Mouse (Mus musculus): ENCODE measurements around the gene Ovol2. TPM values are rescaled to one million over a fixed set of nuclear protein-coding genes. Genes with fewer than 3 reads are reported as not detected.
"Not testable (repeated sequence)": the region's sequence is repeated elsewhere in the genome, so short reads cannot be mapped to it uniquely, and the experiment has no call there.

Gene Ovol2
- total RNA-seq, 1 experiment, result 1.8 TPM

DNA sequence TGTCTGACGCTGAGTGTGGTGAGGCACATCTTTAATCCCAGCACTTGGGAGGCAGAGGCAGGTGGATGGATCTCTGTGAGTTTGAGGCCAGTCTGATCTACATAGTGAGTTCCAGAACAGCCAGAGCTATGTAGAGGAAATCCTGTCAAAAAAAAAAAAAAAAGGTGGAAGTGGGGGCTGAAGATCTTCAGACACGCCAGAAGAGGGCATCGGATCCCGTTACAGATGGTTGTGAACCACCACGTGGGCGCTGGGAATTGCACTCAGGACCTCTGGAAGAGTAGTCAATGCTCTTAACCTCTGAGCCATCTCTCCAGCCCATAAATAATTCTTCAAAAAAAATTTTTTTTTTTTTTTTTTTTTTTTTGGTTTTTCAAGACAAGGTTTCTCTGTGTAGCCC lies 6.2 kb upstream of the Ovol2 start:
- H3K9me3 ChIP-seq (ENCODE audit: control insufficient read depth, insufficient read depth, low read depth, low read length); DNase-seq (ENCODE audit: low read depth, low spot score); H3K4me3 ChIP-seq (ENCODE audit: insufficient read depth in 1 of 2, low read depth in 1 of 2, low read length in 2 of 2, poor library complexity in 1 of 2, severe bottlenecking in 1 of 2); H3K27ac ChIP-seq (ENCODE audit: insufficient read depth, low read depth, low read length, poor library complexity, severe bottlenecking); H3K36me3 ChIP-seq (ENCODE audit: control insufficient read depth, insufficient read depth, low read length, poor library complexity, severe bottlenecking); H3K4me1 ChIP-seq (ENCODE audit: control insufficient read depth in 2 of 2, insufficient read depth in 2 of 2, low read length in 2 of 2, poor library complexity in 1 of 2); H3K9ac ChIP-seq (ENCODE audit: insufficient read depth, low read depth, low read length, poor library complexity, severe bottlenecking); in situ Hi-C loops (cut with MboI; ENCODE audit: low sequenced_read_pairs in 2 of 2, unreplicated experiment in 2 of 2): not testable (repeated sequence)
- TF ChIP-seq ZNF384 (IDR thresholded peaks at IDR 0.05; ENCODE audit: low read depth, low read length), result peak; percentile 76

- DNase-seq (ENCODE audit: low read depth, low spot score), result no peak
- no peak overlapping the region for H3K27ac ChIP-seq (ENCODE audit: insufficient read depth, low read depth, low read length, poor library complexity, severe bottlenecking)
- no peaks in the 10 kb centered on the region; the same call in 1 of the 2 replicates for H3K9me3 ChIP-seq (ENCODE audit: control insufficient read depth, insufficient read depth, low read depth, low read length)
- no peak overlapping the region for H3K4me3 ChIP-seq (ENCODE audit: insufficient read depth in 1 of 2, low read depth in 1 of 2, low read length in 2 of 2, poor library complexity in 1 of 2, severe bottlenecking in 1 of 2)
- no peak for TF ChIP-seq MAFK (IDR thresholded peaks at IDR 0.05; ENCODE audit: insufficient read depth, low read depth, low read length)
- TF ChIP-seq ZC3H11A (IDR thresholded peaks at IDR 0.05; ENCODE audit: borderline replicate concordance, low read depth, low read length), result no peak
- TF ChIP-seq HCFC1 (IDR thresholded peaks at IDR 0.05; ENCODE audit: borderline replicate concordance, insufficient read depth, low read length), result no peak
- no peak for TF ChIP-seq CHD2 (IDR thresholded peaks at IDR 0.05; ENCODE audit: low read depth, low read length)
- no peak for TF ChIP-seq ZNF384 (IDR thresholded peaks at IDR 0.05; ENCODE audit: low read depth, low read length)
- in situ Hi-C loops (cut with MboI; ENCODE audit: low sequenced_read_pairs in 2 of 2, unreplicated experiment in 2 of 2), result no loop called here
- H3K36me3 ChIP-seq (ENCODE audit: control insufficient read depth, insufficient read depth, low read length, poor library complexity, severe bottlenecking), result no peaks in the 10 kb centered on the region
- no peak overlapping the region; the same call in 1 of the 2 replicates for H3K9ac ChIP-seq (ENCODE audit: insufficient read depth, low read depth, low read length, poor library complexity, severe bottlenecking)
- peaks cover under 1 to 2% of the 10 kb centered on the region in 2 experiments; a peak in 1 of 4 replicates for H3K4me1 ChIP-seq (ENCODE audit: control insufficient read depth in 2 of 2, insufficient read depth in 2 of 2, low read length in 2 of 2, poor library complexity in 1 of 2)
These were observed 5.8 kb upstream of the Ovol2 start for GRCm38 (mm10) chr2:144337701-144338100.

- in situ Hi-C loops (cut with MboI; ENCODE audit: low sequenced_read_pairs in 2 of 2, unreplicated experiment in 2 of 2), result no loop called here
- DNase-seq (ENCODE audit: low read depth, low spot score), result no peak
- H3K4me1 ChIP-seq (ENCODE audit: control insufficient read depth in 2 of 2, insufficient read depth in 2 of 2, low read length in 2 of 2, poor library complexity in 1 of 2), result peaks cover 2% of the 10 kb centered on the region in 2 experiments; a peak in 1 of 4 replicates
- H3K36me3 ChIP-seq (ENCODE audit: control insufficient read depth, insufficient read depth, low read length, poor library complexity, severe bottlenecking), result no peaks in the 10 kb centered on the region
- no peak overlapping the region; the same call in 1 of the 2 replicates for H3K9ac ChIP-seq (ENCODE audit: insufficient read depth, low read depth, low read length, poor library complexity, severe bottlenecking)
- H3K4me3 ChIP-seq (ENCODE audit: insufficient read depth in 1 of 2, low read depth in 1 of 2, low read length in 2 of 2, poor library complexity in 1 of 2, severe bottlenecking in 1 of 2), result no peak overlapping the region
- TF ChIP-seq MAFK (IDR thresholded peaks at IDR 0.05; ENCODE audit: insufficient read depth, low read depth, low read length) (no peak), ZNF384 (IDR thresholded peaks at IDR 0.05; ENCODE audit: low read depth, low read length) (no peak), CHD2 (IDR thresholded peaks at IDR 0.05; ENCODE audit: low read depth, low read length) (no peak), HCFC1 (IDR thresholded peaks at IDR 0.05; ENCODE audit: borderline replicate concordance, insufficient read depth, low read length) (no peak), ZC3H11A (IDR thresholded peaks at IDR 0.05; ENCODE audit: borderline replicate concordance, low read depth, low read length) (no peak)
- no peaks in the 10 kb centered on the region; the same call in 1 of the 2 replicates for H3K9me3 ChIP-seq (ENCODE audit: control insufficient read depth, insufficient read depth, low read depth, low read length)
- no peak overlapping the region for H3K27ac ChIP-seq (ENCODE audit: insufficient read depth, low read depth, low read length, poor library complexity, severe bottlenecking)
These were observed 5.3 kb upstream of the Ovol2 start for GRCm38 (mm10) chr2:144337230-144337629.

DNA sequence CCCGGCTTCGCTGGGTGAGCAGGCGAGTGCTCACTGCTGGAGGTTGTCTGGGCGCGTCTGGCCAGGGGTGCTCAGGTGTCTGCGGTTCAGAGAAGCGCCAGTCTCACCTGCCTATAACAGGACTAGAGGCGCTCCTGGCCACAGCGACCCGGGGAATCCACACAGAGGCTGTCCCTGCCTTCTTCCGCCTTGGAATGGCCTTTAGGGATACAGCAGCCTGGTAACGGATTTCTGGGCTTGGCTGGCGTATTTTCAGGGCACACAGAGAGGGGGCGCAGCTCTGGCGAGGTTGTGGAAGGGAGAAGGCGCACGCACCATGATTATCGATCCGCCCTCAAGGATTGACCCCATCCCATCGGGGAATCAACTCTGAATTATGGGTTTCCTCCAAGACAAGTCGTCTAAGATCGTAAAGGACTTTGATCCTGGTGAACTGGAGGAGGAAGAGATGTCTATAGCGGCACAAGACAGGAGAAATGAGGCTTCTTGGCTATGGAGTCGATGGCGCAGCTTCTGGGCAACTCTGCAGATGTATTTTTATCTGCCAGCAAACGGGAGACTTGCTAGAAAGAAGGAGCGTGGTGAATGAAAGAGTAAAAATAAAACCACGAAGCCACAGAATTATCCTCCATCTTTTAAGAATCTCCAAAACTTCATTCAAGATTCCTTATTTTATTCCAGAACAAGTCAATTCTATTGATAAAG lies 1.3 kb upstream of the Ovol2 start:
- Histone ChIP-seq H3K9me3 (ENCODE audit: control insufficient read depth, insufficient read depth, low read depth, low read length) (no peaks in the 10 kb centered on the region; the same call in 1 of the 2 replicates), H3K36me3 (ENCODE audit: control insufficient read depth, insufficient read depth, low read length, poor library complexity, severe bottlenecking) (no peaks in the 10 kb centered on the region), H3K27ac (ENCODE audit: insufficient read depth, low read depth, low read length, poor library complexity, severe bottlenecking) (no peak overlapping the region), H3K4me1 (ENCODE audit: control insufficient read depth in 2 of 2, insufficient read depth in 2 of 2, low read length in 2 of 2, poor library complexity in 1 of 2) (peaks cover 2 to 8% of the 10 kb centered on the region in 2 experiments; a peak in 1 of 4 replicates), H3K4me3 (ENCODE audit: insufficient read depth in 1 of 2, low read depth in 1 of 2, low read length in 2 of 2, poor library complexity in 1 of 2, severe bottlenecking in 1 of 2) (peak overlapping the region; percentile 34 to 58), H3K9ac (ENCODE audit: insufficient read depth, low read depth, low read length, poor library complexity, severe bottlenecking) (0 out of 2 replicates have a peak overlapping the region, but pooled peaks have one; percentile 9)
- DNase-seq (ENCODE audit: low read depth, low spot score), result no peak
- in situ Hi-C loops (cut with MboI; ENCODE audit: low sequenced_read_pairs in 2 of 2, unreplicated experiment in 2 of 2), result no loop called here
- TF ChIP-seq CHD2 (IDR thresholded peaks at IDR 0.05; ENCODE audit: low read depth, low read length) (no peak), ZNF384 (IDR thresholded peaks at IDR 0.05; ENCODE audit: low read depth, low read length) (no peak), MAFK (IDR thresholded peaks at IDR 0.05; ENCODE audit: insufficient read depth, low read depth, low read length) (no peak), HCFC1 (IDR thresholded peaks at IDR 0.05; ENCODE audit: borderline replicate concordance, insufficient read depth, low read length) (no peak), ZC3H11A (IDR thresholded peaks at IDR 0.05; ENCODE audit: borderline replicate concordance, low read depth, low read length) (no peak)

All from ES-E14 (cell line).